27 mouse cellular contexts compared by ENCODE assay signal in the genomic region with DNA sequence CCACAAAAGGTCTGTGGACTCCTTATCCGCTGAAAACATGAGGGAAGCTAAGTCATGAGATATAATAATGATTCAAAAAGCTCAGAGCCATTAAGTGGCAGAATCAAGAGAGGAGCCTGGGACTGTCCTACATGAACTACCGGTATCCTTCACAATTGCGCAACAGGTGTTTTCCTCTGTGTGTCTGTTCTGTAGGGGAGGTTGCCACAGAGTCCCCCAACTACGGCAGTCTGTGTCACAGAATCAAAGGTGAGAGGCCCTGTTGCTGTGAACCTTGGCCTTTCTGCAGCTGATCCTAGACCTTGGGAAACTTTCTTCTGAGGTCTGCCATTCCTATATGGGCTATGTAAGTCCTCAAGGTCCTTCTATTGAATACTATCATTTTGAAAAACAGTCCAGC. TPM values are rescaled to one million over a fixed set of nuclear protein-coding genes. Genes with fewer than 3 reads are reported as not detected.
"Had no signal": no experiment of that assay in that cellular context is flagged by ENCODE, and none has a peak within 500 bp of the region (broad histone marks: within the 10 kb centered on the region; RNA-seq: fewer than 3 reads in every experiment).

No protein-coding gene starts in this region.

- H3K4me3 ChIP-seq: heart, embryonic 13.5 days; heart, embryonic 15.5 days; hindbrain, embryonic 12.5 days; limb, embryonic 13.5 days; limb, embryonic 15.5 days; liver, embryonic 12.5 days had no signal

- H3K4me1 ChIP-seq: heart, embryonic 13.5 days; heart, embryonic 15.5 days; limb, embryonic 13.5 days; limb, embryonic 15.5 days; liver, embryonic 12.5 days had no signal

- ATAC-seq: forebrain, postnatal 0 days; hindbrain, embryonic 16.5 days; liver, embryonic 12.5 days had no signal

- H3K4me2 ChIP-seq: heart, embryonic 11.5 days; heart, embryonic 13.5 days; heart, embryonic 15.5 days; hindbrain, embryonic 12.5 days; hindbrain, embryonic 14.5 days; limb, embryonic 13.5 days; limb, embryonic 15.5 days; liver, embryonic 12.5 days had no signal

- H3K27ac ChIP-seq: heart, embryonic 13.5 days; heart, embryonic 15.5 days; hindbrain, embryonic 12.5 days; hindbrain, embryonic 14.5 days; limb, embryonic 13.5 days; limb, embryonic 15.5 days; liver, embryonic 12.5 days; liver, embryonic 14.5 days had no signal

- H3K9me3 ChIP-seq: heart, embryonic 13.5 days; heart, embryonic 15.5 days; hindbrain, embryonic 12.5 days; limb, embryonic 13.5 days; limb, embryonic 15.5 days; liver, embryonic 12.5 days had no signal

- H3K36me3 ChIP-seq: heart, embryonic 13.5 days; heart, embryonic 15.5 days; hindbrain, embryonic 12.5 days; limb, embryonic 13.5 days; limb, embryonic 15.5 days; liver, embryonic 12.5 days had no signal

- DNase-seq: forebrain, postnatal 0 days; gastrocnemius, postnatal 14 days; gastrocnemius, postnatal 36 days; heart, adult 18-20 months; heart, postnatal 14 days; heart, postnatal 36 days; kidney, adult 18-20 months; kidney, adult 8-10 months; kidney, postnatal 14 days; kidney, postnatal 36 days; layer of hippocampus, adult 9-11 months; layer of hippocampus, postnatal 36 days; left cerebral cortex, postnatal 4 days had no signal

- H3K9ac ChIP-seq: forebrain, postnatal 0 days; heart, embryonic 13.5 days; heart, embryonic 15.5 days; hindbrain, embryonic 12.5 days; hindbrain, embryonic 14.5 days; limb, embryonic 13.5 days; limb, embryonic 15.5 days; liver, embryonic 12.5 days; liver, embryonic 14.5 days had no signal

- H3K27me3 ChIP-seq: heart, embryonic 13.5 days; heart, embryonic 15.5 days; hindbrain, embryonic 12.5 days; limb, embryonic 13.5 days; limb, embryonic 15.5 days; liver, embryonic 12.5 days had no signal

RNA-seq across cellular contexts. Expression of gene Isx, which starts 13.7 kb away (rescaled TPM):
- polyA plus RNA-seq: forebrain, postnatal 0 days; gonadal fat pad, adult 2 months; heart, embryonic 11.5 days; heart, embryonic 13.5 days; hindbrain, embryonic 12.5 days; hindbrain, embryonic 14.5 days; hindbrain, embryonic 16.5 days; kidney, embryonic 14.5 days; kidney, embryonic 16.5 days; limb, embryonic 11.5 days; liver, embryonic 14.5 days had no signal
